Mouse (Mus musculus): ENCODE results near the gene Top3b. TPM values are rescaled to one million over a fixed set of nuclear protein-coding genes. Genes with fewer than 3 reads are reported as not detected.

Gene Top3b
- polyA plus RNA-seq, 1 experiment from 2014 or later, result 29.4 TPM

DNA sequence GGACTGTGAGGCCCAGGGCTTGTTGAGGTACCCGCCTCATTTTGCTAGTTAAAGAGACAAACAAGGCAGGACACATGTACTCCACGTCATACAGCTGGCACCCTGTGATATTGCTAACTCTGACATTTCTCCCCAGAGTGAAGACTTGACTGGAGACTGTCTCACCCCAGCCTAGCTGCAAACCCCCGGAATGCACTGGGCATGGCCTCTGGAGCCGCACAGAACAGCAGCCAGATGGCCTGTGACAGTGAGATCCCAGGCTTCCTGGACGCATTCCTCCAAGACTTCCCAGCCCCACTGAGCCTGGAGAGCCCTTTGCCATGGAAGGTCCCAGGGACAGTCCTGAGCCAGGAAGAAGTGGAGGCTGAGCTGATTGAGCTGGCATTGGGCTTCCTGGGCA, 32.7 kb downstream of the Top3b start:
- Histone ChIP-seq H3K9me3 (ENCODE audit: control insufficient read depth, low read length) (no peaks in the 10 kb centered on the region), H3K36me3 (ENCODE audit: control insufficient read depth, insufficient read depth, low read length) (peaks cover 5% of the 10 kb centered on the region; the same call in 1 of the 2 replicates), H3K27me3 (ENCODE audit: control insufficient read depth, insufficient read depth, low read length) (no peaks in the 10 kb centered on the region), H3K4me1 (replicated peaks; ENCODE audit: control insufficient read depth, insufficient read depth) (no peaks in the 10 kb centered on the region), H3K27ac (replicated peaks) (no peak overlapping the region), H3K4me3 (ENCODE audit: low read depth, low read length) (no peak overlapping the region), H3K4me2 (replicated peaks; ENCODE audit: low read depth) (no peak overlapping the region), H3K9ac (ENCODE audit: low read length) (no peak overlapping the region)
- TF ChIP-seq EP300 (optimal IDR thresholded peaks at IDR 0.05) (no peak), CTCF (IDR thresholded peaks at IDR 0.05; ENCODE audit: low read depth) (no peak)
- WGBS, result 86% methylated on average over 5 of the region's 5 CpGs
- ATAC-seq (ENCODE audit: low FRiP score, low TSS enrichment), result peak; percentile 31; the same call in 1 of the 2 replicates
- no peak for DNase-seq (ENCODE audit: low spot score)

DNA sequence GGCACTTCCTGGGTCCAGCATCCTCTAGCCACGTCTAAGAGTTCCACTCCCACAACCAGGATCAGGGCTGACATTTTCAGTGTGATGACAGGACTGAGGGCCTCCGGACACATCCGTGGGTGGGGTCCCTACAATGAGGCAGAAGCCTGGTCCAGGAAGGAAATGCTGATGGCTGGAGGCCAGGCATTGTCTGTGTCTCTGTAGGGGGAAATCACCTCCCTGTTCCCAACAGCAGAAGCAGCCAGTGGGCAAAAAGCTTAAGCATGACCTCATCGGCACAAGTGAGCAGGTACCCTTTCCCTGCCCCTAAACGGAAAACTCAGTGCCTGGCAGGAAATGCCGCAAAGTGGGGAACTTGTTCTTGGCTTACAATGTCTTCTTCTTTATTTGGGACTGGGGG, 37.3 kb downstream of the Top3b start:
- DNase-seq (ENCODE audit: low spot score) (no peak), ATAC-seq (ENCODE audit: low FRiP score, low TSS enrichment) (peak; percentile 24; the same call in 1 of the 2 replicates)
- Histone ChIP-seq H3K36me3 (ENCODE audit: control insufficient read depth, insufficient read depth, low read length) (peaks cover 13% of the 10 kb centered on the region), H3K9ac (ENCODE audit: low read length) (no peak overlapping the region), H3K27me3 (ENCODE audit: control insufficient read depth, insufficient read depth, low read length) (no peaks in the 10 kb centered on the region), H3K27ac (replicated peaks) (peak overlapping the region; percentile 63; the same call in 1 of the 2 replicates), H3K9me3 (ENCODE audit: control insufficient read depth, low read length) (no peaks in the 10 kb centered on the region), H3K4me3 (ENCODE audit: low read depth, low read length) (no peak overlapping the region), H3K4me2 (replicated peaks; ENCODE audit: low read depth) (no peak overlapping the region), H3K4me1 (replicated peaks; ENCODE audit: control insufficient read depth, insufficient read depth) (no peaks in the 10 kb centered on the region)
- no peak for TF ChIP-seq EP300 (optimal IDR thresholded peaks at IDR 0.05)
- no peak for TF ChIP-seq CTCF (IDR thresholded peaks at IDR 0.05; ENCODE audit: low read depth)
- WGBS, result 68% methylated on average over 6 of the region's 6 CpGs

DNA sequence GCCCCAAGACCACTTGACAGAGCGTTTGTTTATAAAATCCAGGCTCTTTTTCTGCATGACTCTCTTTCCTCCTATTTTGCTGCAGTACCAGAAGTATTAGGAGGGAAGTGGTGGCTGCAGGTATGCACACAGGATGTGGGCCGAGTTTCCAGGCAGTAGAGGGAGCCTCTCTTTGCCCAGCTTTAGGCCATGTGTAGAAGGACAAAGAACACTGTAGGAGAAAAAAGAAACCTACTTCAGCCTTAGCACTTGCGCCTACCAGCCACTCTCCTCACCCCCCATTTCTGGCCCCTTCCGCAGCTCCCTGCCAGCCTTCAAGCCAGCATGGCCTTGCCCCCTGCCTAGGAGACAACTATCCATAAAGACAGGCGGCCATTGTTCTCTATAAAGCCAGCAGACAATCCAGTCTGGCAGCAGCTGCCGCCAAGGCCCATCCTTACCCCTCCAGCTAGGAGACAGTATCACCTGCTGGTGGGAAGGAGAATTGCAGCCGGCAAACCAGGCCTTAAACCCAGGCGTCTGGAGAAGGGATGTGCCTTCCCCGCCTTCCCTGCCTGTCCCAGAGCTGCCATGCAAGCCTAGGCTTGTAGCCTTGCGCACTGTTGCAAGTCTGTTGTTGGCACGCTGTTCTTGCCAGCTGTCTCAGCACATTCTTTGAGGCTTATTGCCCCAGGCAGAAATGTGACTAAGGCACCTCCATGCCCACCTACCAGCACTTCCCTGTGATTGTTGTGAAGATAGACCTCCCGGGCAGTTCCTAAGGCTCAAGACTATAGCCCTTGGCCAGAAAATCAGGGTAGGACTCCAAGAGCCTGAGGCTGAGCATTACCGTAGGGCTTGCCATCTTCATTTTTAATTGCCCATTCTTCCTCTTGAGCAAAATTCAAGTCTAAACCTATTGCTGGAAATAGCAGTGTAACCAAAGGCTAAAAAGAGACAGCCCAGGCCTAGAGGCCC, 41.4 kb downstream of the Top3b start:
- DNase-seq (ENCODE audit: low spot score), result peak; percentile 69
- 40% methylated on average over 13 of the region's 13 CpGs for WGBS
- Histone ChIP-seq H3K36me3 (ENCODE audit: control insufficient read depth, insufficient read depth, low read length) (peaks cover 15% of the 10 kb centered on the region), H3K4me1 (replicated peaks; ENCODE audit: control insufficient read depth, insufficient read depth) (no peaks in the 10 kb centered on the region), H3K9me3 (ENCODE audit: control insufficient read depth, low read length) (no peaks in the 10 kb centered on the region), H3K27me3 (ENCODE audit: control insufficient read depth, insufficient read depth, low read length) (no peaks in the 10 kb centered on the region), H3K9ac (ENCODE audit: low read length) (no peak overlapping the region; the same call in 1 of the 2 replicates), H3K27ac (replicated peaks) (peak overlapping the region; percentile 63; the same call in 1 of the 2 replicates), H3K4me2 (replicated peaks; ENCODE audit: low read depth) (no peak overlapping the region), H3K4me3 (ENCODE audit: low read depth, low read length) (no peak overlapping the region)
- peak; percentile 86 for ATAC-seq (ENCODE audit: low FRiP score, low TSS enrichment)
- TF ChIP-seq CTCF (IDR thresholded peaks at IDR 0.05; ENCODE audit: low read depth) (peak; percentile 97), EP300 (optimal IDR thresholded peaks at IDR 0.05) (no peak)

DNA sequence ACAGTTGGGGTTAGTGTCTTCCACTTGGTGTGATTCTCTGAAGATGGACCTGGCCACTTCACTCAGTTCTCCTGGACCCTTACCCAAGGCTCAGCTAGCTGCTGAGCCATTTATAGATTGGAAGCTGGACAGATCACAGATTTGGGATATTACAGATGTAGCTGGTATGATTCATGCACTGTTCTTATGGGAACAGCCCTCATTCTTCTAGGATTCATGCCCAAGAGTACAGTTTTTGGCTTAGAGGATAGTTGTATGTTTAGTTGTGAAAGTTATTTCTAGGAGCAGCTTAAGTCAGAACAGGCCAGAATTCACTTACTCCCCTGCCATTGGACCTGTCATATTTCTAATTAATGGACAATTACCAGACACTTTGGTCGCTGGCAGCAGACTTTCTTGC, 42.9 kb downstream of the Top3b start:
- 0 out of 2 replicates have a peak overlapping the region, but pooled peaks have one; percentile 13 for H3K9ac ChIP-seq (ENCODE audit: low read length)
- peaks cover 20% of the 10 kb centered on the region for H3K36me3 ChIP-seq (ENCODE audit: control insufficient read depth, insufficient read depth, low read length)
- H3K4me3 ChIP-seq (ENCODE audit: low read depth, low read length), result no peak overlapping the region
- TF ChIP-seq CTCF (IDR thresholded peaks at IDR 0.05; ENCODE audit: low read depth) (no peak), EP300 (optimal IDR thresholded peaks at IDR 0.05) (no peak)
- 40% methylated on average over 1 of the region's 1 CpGs for WGBS
- no peaks in the 10 kb centered on the region for H3K27me3 ChIP-seq (ENCODE audit: control insufficient read depth, insufficient read depth, low read length)
- ATAC-seq (ENCODE audit: low FRiP score, low TSS enrichment) (no peak), DNase-seq (ENCODE audit: low spot score) (no peak)
- H3K27ac ChIP-seq (replicated peaks), result no peak overlapping the region
- no peak overlapping the region for H3K4me2 ChIP-seq (replicated peaks; ENCODE audit: low read depth)
- H3K9me3 ChIP-seq (ENCODE audit: control insufficient read depth, low read length), result no peaks in the 10 kb centered on the region
- H3K4me1 ChIP-seq (replicated peaks; ENCODE audit: control insufficient read depth, insufficient read depth), result no peaks in the 10 kb centered on the region

DNA sequence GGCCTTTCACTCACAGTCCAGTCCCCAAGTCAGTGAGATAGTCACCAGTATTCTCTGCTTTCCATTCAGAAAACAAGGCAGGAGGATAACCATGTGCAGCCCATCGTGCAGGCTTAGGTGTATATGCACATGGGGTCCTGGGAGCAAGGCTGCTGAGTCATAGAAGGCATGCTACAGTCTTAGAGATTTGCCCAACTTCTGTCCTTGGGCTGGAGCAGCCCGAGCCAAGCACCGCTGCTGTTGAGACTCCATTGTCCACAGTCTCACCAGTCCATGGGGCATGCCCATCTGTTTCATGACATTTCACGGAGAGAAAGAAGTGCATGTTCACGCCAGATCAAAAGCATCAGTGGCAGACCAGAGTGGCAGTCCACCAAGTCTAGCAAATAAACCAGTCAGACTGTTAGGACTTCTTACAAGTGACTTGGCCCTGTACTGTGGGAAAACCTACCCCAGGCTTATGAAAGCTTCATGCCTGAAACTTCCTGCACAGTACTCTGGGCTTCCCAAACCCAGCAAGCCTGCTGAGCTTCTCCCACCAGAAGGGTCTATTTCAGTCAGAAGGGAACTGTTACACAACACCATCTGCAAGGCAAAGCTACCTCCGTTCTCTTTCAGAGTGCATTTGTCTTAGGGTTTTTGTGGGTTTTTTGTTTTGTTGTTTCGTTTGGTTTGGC, 48.0 kb downstream of the Top3b start:
- Histone ChIP-seq H3K4me1 (replicated peaks; ENCODE audit: control insufficient read depth, insufficient read depth) (no peaks in the 10 kb centered on the region), H3K27me3 (ENCODE audit: control insufficient read depth, insufficient read depth, low read length) (no peaks in the 10 kb centered on the region), H3K4me3 (ENCODE audit: low read depth, low read length) (no peak overlapping the region), H3K27ac (replicated peaks) (no peak overlapping the region), H3K9ac (ENCODE audit: low read length) (no peak overlapping the region), H3K9me3 (ENCODE audit: control insufficient read depth, low read length) (no peaks in the 10 kb centered on the region), H3K4me2 (replicated peaks; ENCODE audit: low read depth) (no peak overlapping the region), H3K36me3 (ENCODE audit: control insufficient read depth, insufficient read depth, low read length) (peaks cover 15% of the 10 kb centered on the region; the same call in 1 of the 2 replicates)
- TF ChIP-seq EP300 (optimal IDR thresholded peaks at IDR 0.05) (no peak), CTCF (IDR thresholded peaks at IDR 0.05; ENCODE audit: low read depth) (no peak)
- no peak for ATAC-seq (ENCODE audit: low FRiP score, low TSS enrichment)
- DNase-seq (ENCODE audit: low spot score), result no peak
- 91% methylated on average over 7 of the region's 7 CpGs for WGBS

All from stomach, postnatal 0 days (tissue).